Mouse (Mus musculus) embryo, embryonic 11 days (tissue): ENCODE results near the gene Dnase1l3.

Source experiments
- DNase-seq: peaks from one replicate; pipeline ENCODE4 v3.0.0-alpha.2; 2015

Dnase1l3 gene

GRCm38 (mm10) chr14:7974643-7975042, 19.7 kb downstream of the Dnase1l3 start:
- no peak for DNase-seq

GRCm38 (mm10) chr14:7971889-7972493, 22.4 kb downstream of the Dnase1l3 start:
- no peak for DNase-seq

GRCm38 (mm10) chr14:7964219-7964889, 30.0 kb downstream of the Dnase1l3 start:
- peak; percentile 82 for DNase-seq

DNA sequence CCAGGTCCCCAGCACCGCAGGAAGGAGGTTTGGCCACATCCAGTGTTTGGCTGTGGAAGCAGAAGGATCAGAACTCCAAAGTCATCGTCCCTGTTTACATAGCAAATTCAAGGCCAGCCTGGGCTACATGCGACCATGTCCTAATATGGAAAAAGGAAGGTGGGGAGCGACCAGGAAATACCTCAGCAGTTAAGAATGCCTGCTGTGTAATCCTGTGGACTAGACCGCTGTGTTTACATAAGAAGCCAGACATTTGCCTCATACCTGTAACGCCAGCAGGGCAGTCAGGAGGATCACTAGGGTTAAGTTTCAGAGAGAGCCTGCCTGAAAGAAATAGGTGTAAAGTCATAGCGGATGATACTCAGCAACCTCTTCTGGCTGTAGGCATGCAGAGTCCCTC, 31.2 kb downstream of the Dnase1l3 start:
- DNase-seq = no peak

- no peak for DNase-seq
Observed at GRCm38 (mm10) chr14:7962626-7963025, 31.7 kb downstream of the Dnase1l3 start.

- no peak for DNase-seq
Observed at GRCm38 (mm10) chr14:7961714-7962113, 32.7 kb downstream of the Dnase1l3 start.

DNA sequence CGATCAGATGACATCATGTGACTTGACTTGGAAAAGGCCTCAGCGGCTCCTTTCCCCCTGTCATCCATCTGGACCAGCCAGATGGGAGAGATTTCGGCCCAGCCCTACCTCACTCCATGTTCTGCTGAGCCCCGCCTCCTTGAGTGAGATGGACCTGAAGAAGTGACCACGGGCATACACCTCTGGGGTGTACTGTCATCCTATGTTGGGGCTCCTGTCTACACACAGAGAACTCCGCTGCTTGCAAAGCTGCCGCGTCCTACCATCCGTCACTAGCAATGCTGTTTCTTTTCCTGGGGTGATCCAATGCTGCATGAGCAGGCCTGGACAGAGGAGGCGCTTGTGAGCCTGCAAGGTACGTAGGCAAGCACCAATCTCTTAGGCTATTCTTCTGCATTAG, 33.8 kb downstream of the Dnase1l3 start:
- peak; percentile 43 for DNase-seq

- DNase-seq = peak; percentile 58
Observed at GRCm38 (mm10) chr14:7957049-7957448, 37.3 kb downstream of the Dnase1l3 start, which contains the start of gene Gm45521. Gene Gm45521, plus strand, starts transcription at chr14:7957288.

GRCm38 (mm10) chr14:7956427-7956826, 37.9 kb downstream of the Dnase1l3 start:
- DNase-seq = no peak

- DNase-seq = peak; percentile 18
Observed at GRCm38 (mm10) chr14:7954071-7954471, 40.3 kb downstream of the Dnase1l3 start.

GRCm38 (mm10) chr14:7952610-7953254, 41.6 kb downstream of the Dnase1l3 start:
- peak; percentile 34 for DNase-seq

GRCm38 (mm10) chr14:7951234-7951633, 43.1 kb downstream of the Dnase1l3 start:
- no peak for DNase-seq

DNA sequence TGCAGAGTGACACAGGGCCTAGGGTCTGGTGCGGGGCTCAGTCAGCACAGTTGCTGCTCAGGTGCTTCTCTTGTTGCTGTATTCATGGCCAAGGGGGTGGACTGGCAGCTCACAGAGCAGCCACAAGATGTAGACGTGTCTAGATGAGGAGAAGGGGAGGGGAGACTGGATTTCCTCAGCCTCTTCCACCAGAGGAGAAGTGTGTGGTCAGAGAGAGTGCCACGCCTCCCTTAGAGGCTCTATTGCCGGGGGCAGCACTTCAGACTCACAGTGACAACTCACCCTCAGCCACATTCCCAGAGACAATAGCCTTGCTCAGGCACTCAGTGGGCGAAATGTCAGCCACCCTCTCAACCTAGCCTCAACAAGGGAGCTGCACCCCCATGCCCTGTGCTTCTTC, 49.1 kb downstream of the Dnase1l3 start:
- DNase-seq = no peak

- peak; percentile 39 for DNase-seq
Observed at GRCm38 (mm10) chr14:7944349-7945039, 49.9 kb downstream of the Dnase1l3 start.

DNA sequence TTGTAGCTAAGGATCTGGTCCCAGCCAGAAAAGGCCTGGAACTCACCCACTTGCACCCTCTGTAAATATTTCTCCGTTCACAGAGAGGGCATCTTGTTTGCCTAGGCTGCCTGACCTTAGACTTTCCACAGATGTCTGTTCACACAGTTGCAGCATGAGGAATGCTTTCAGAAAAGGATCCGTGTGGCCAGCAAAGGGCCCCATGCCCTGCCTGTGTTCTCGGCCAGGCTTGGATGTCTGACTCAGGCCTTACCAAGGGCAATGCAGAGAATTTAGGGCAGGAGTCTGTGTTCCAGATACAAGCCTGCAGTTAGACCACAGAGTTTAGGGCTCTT, 50.6 kb downstream of the Dnase1l3 start:
- DNase-seq = no peak

DNA sequence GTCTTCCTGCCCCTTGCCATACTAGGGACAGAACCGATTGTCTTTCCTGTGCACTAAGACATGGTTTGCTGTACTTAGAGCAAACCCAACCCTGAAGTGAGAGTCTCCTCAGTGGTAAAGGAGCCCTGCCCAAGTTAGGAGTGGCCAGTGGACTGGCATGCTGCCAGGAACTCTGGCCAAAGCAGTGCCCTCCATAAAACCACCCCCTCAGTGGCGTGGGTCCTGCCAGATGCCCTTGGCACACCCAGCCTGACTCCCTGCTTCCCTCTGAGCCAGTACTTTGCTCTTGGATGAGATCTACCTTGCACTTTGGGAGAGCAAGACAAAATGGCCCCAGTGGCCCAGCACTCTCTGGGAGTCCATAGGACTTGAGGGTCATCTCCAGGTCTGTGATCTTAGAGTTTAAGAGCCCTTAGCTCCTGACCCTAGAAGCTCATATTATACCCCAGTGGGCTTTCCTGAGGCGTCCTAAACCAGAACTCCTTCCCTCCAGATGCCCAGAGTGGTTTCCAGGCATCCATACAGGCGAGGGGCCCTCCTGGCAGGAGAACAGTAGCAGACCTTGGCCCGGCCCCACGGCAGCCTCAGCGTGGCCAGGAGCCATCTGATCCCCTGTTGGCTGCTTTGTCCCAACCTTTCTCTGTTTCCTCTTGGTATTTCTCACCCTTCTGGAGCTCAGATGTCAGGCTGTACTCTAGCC, 51.1 kb downstream of the Dnase1l3 start:
- no peak for DNase-seq

GRCm38 (mm10) chr14:7941413-7941812, 53.0 kb downstream of the Dnase1l3 start:
- DNase-seq = no peak

- DNase-seq = no peak
Observed at GRCm38 (mm10) chr14:7938809-7939784, 55.3 kb downstream of the Dnase1l3 start.

- DNase-seq = peak; percentile 73
Observed at GRCm38 (mm10) chr14:7937052-7937630, 57.2 kb downstream of the Dnase1l3 start.

GRCm38 (mm10) chr14:7934166-7934565, 60.2 kb downstream of the Dnase1l3 start:
- DNase-seq = no peak

- no peak for DNase-seq
Observed at GRCm38 (mm10) chr14:7932151-7932550, 62.2 kb downstream of the Dnase1l3 start.
